ENCODE assay signal across 20 mouse cellular contexts in genomic region chr1:83345069-83345468, GRCm38 (mm10).
DNase-seq lines count a peak whose midpoint lies in the region; ATAC-seq and TF ChIP-seq lines count a peak whose summit lies in the region.
"Had no signal": no experiment of that assay in that cellular context is flagged by ENCODE, and none has a peak within 500 bp of the region (broad histone marks: within the 10 kb centered on the region; RNA-seq: fewer than 3 reads in every experiment).

No protein-coding gene starts in this region.

- peak overlapping the region; percentile 95 for H3K27ac ChIP-seq in heart, embryonic 11.5 days (ENCODE audit: low read depth, low read length)
- peak overlapping the region; percentile 90 for H3K27ac ChIP-seq in heart, postnatal 0 days (ENCODE audit: low read depth)
- H3K27ac ChIP-seq in midbrain, embryonic 15.5 days = no peak overlapping the region
- no peak overlapping the region for H3K27ac ChIP-seq in midbrain, embryonic 13.5 days
- H3K27ac ChIP-seq: embryonic facial prominence, embryonic 10.5 days; hindbrain, embryonic 15.5 days; kidney, postnatal 0 days; limb, embryonic 15.5 days; liver, embryonic 14.5 days had no signal

- no peak for TF ChIP-seq CTCF in heart, postnatal 0 days (IDR thresholded peaks at IDR 0.05; ENCODE audit: low read depth)

- no peak for DNase-seq in heart, postnatal 36 days
- DNase-seq in heart, postnatal 0 days (ENCODE audit: low spot score) = no peak
- DNase-seq in heart, adult 9 months (ENCODE audit: low spot score in 2 of 2) = no peak
- DNase-seq in retina, postnatal 7 days (ENCODE audit: low read depth, low spot score) = peak; percentile 39
- DNase-seq: adrenal gland, postnatal 25 days; cerebellum, adult 9-11 months; gastrocnemius, postnatal 36 days; kidney, adult 2 months; left cerebral cortex, postnatal 4 days; lung, postnatal 10 days; thymus, postnatal 14 days had no signal

- H3K4me3 ChIP-seq in heart, embryonic 11.5 days (ENCODE audit: low read depth, low read length) = no peak overlapping the region
- no peak overlapping the region for H3K4me3 ChIP-seq in heart, postnatal 0 days (ENCODE audit: low read depth, low read length)
- no peak overlapping the region for H3K4me3 ChIP-seq in midbrain, embryonic 15.5 days
- no peak overlapping the region for H3K4me3 ChIP-seq in midbrain, embryonic 13.5 days (replicated peaks)
- H3K4me3 ChIP-seq: embryonic facial prominence, embryonic 10.5 days; hindbrain, embryonic 15.5 days; limb, embryonic 15.5 days; megakaryocyte, embryonic 14.5 days had no signal

- no peaks in the 10 kb centered on the region for H3K9me3 ChIP-seq in heart, embryonic 11.5 days (replicated peaks; ENCODE audit: control insufficient read depth, low read length)
- no peaks in the 10 kb centered on the region for H3K9me3 ChIP-seq in heart, postnatal 0 days (replicated peaks; ENCODE audit: control insufficient read depth, low read length)
- no peaks in the 10 kb centered on the region for H3K9me3 ChIP-seq in midbrain, embryonic 15.5 days
- no peaks in the 10 kb centered on the region for H3K9me3 ChIP-seq in midbrain, embryonic 13.5 days
- H3K9me3 ChIP-seq: embryonic facial prominence, embryonic 10.5 days; hindbrain, embryonic 15.5 days; limb, embryonic 15.5 days had no signal

- no peak for TF ChIP-seq EP300 in heart, postnatal 0 days (IDR thresholded peaks at IDR 0.05; ENCODE audit: low read depth)

- H3K4me1 ChIP-seq in heart, embryonic 11.5 days (ENCODE audit: control insufficient read depth, insufficient read depth, low read length) = peaks cover 12% of the 10 kb centered on the region
- H3K4me1 ChIP-seq in heart, postnatal 0 days (ENCODE audit: control insufficient read depth, insufficient read depth) = peaks cover 10% of the 10 kb centered on the region
- H3K4me1 ChIP-seq in midbrain, embryonic 15.5 days = no peaks in the 10 kb centered on the region
- no peaks in the 10 kb centered on the region for H3K4me1 ChIP-seq in midbrain, embryonic 13.5 days (replicated peaks)
- H3K4me1 ChIP-seq: embryonic facial prominence, embryonic 10.5 days; hindbrain, embryonic 15.5 days; limb, embryonic 15.5 days; megakaryocyte, embryonic 14.5 days had no signal

- 0 out of 2 replicates have a peak overlapping the region, but pooled peaks have one; percentile 55 for H3K4me2 ChIP-seq in heart, embryonic 11.5 days
- H3K4me2 ChIP-seq in heart, postnatal 0 days (ENCODE audit: low read depth, low read length) = peak overlapping the region; percentile 53; the same call in 1 of the 2 replicates
- no peak overlapping the region for H3K4me2 ChIP-seq in midbrain, embryonic 15.5 days
- no peak overlapping the region for H3K4me2 ChIP-seq in midbrain, embryonic 13.5 days (replicated peaks)
- H3K4me2 ChIP-seq: hindbrain, embryonic 15.5 days; limb, embryonic 15.5 days had no signal

- no peak for ATAC-seq in heart, embryonic 11.5 days (replicated peaks; ENCODE audit: insufficient number of reproducible peaks, low FRiP score, low TSS enrichment)
- ATAC-seq in heart, postnatal 0 days (ENCODE audit: insufficient read depth, low read depth) = peak; percentile 36; the same call in 1 of the 2 replicates
- 0 out of 2 replicates have a peak, but pooled peaks have one; percentile 56 for ATAC-seq in midbrain, embryonic 15.5 days (replicated peaks)
- no peak for ATAC-seq in midbrain, embryonic 13.5 days

- WGBS in heart, embryonic 11.5 days (ENCODE audit: insufficient replicate concordance) = 36% methylated on average over 3 of the region's 3 CpGs
- 12% methylated on average over 3 of the region's 3 CpGs for WGBS in heart, postnatal 0 days
- WGBS in midbrain, embryonic 15.5 days = 39% methylated on average over 3 of the region's 3 CpGs
- WGBS in midbrain, embryonic 13.5 days = 58% methylated on average over 3 of the region's 3 CpGs

- intact Hi-C loops in heart, postnatal 36 days (cut with DNase I) = no loop called here

- H3K27me3 ChIP-seq in heart, embryonic 11.5 days (ENCODE audit: control insufficient read depth, insufficient read depth, low read length) = no peaks in the 10 kb centered on the region
- H3K27me3 ChIP-seq in heart, postnatal 0 days (ENCODE audit: control insufficient read depth, insufficient read depth, low read length) = no peaks in the 10 kb centered on the region
- H3K27me3 ChIP-seq in midbrain, embryonic 15.5 days (replicated peaks) = no peaks in the 10 kb centered on the region
- no peaks in the 10 kb centered on the region for H3K27me3 ChIP-seq in midbrain, embryonic 13.5 days
- H3K27me3 ChIP-seq: hindbrain, embryonic 15.5 days; limb, embryonic 15.5 days; megakaryocyte, embryonic 14.5 days had no signal

- no peaks in the 10 kb centered on the region for H3K36me3 ChIP-seq in heart, embryonic 11.5 days (ENCODE audit: control insufficient read depth, insufficient read depth, low read length)
- no peaks in the 10 kb centered on the region for H3K36me3 ChIP-seq in heart, postnatal 0 days (replicated peaks; ENCODE audit: control insufficient read depth, insufficient read depth, low read length)
- no peaks in the 10 kb centered on the region for H3K36me3 ChIP-seq in midbrain, embryonic 15.5 days (replicated peaks)
- H3K36me3 ChIP-seq in midbrain, embryonic 13.5 days = no peaks in the 10 kb centered on the region
- H3K36me3 ChIP-seq: embryonic facial prominence, embryonic 10.5 days; hindbrain, embryonic 15.5 days; limb, embryonic 15.5 days had no signal

- H3K9ac ChIP-seq in heart, embryonic 11.5 days (ENCODE audit: low read depth, low read length) = no peak overlapping the region
- no peak overlapping the region for H3K9ac ChIP-seq in heart, postnatal 0 days (replicated peaks; ENCODE audit: low read depth, low read length)
- H3K9ac ChIP-seq in midbrain, embryonic 15.5 days = no peak overlapping the region
- no peak overlapping the region for H3K9ac ChIP-seq in midbrain, embryonic 13.5 days (replicated peaks)
- H3K9ac ChIP-seq: hindbrain, embryonic 15.5 days; limb, embryonic 15.5 days; liver, embryonic 14.5 days had no signal

Comparison
In these comparisons a context has a peak if more than half of its experiments do, and no peak if none do; other contexts are left out.
1. ATAC-seq: peak in heart, postnatal 0 days (single experiment) and midbrain, embryonic 15.5 days (single experiment); none in heart, embryonic 11.5 days (single experiment) and midbrain, embryonic 13.5 days (single experiment).
2. H3K27ac ChIP-seq: peak in heart, embryonic 11.5 days (single experiment) and heart, postnatal 0 days (single experiment); none in midbrain, embryonic 15.5 days (single experiment) and midbrain, embryonic 13.5 days (single experiment).
3. H3K4me2 ChIP-seq: peak in heart, embryonic 11.5 days (single experiment) and heart, postnatal 0 days (single experiment); none in midbrain, embryonic 15.5 days (single experiment) and midbrain, embryonic 13.5 days (single experiment).